Mouse (Mus musculus) E14TG2a.4 (cell line): ENCODE results near the gene Arntl.

ENCODE experiments used
- CTCF ChIP-seq: conservative IDR thresholded peaks from 2 replicates; pipeline ENCODE4 v1.5.1; 2014; ENCODE audit warnings: low read length
- NANOG ChIP-seq: IDR thresholded peaks from 2 replicates; pipeline ENCODE4 v1.6.1; 2014; ENCODE audit warnings: borderline replicate concordance, low read length, mixed read lengths

DNA sequence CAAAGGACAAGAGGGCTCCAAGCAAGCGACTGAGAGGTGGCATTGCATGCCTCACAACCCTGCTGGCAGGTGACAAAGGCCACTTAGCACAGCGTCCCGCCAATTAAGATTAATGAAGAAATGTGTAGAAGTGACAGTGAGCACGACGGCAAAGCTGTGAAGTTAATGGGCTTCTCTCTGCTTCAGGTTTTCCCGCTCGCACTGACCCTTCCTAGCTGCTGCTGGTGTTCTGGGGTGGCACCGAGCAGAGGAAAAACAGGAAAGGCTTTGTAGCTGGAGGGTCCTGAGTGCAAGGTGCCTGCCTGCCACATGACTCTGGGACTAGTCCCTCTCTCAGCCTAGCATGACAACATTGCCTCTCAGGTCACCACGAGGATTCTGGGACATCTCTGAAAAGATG lies 18.7 kb upstream of the Arntl start:
- TF ChIP-seq NANOG (no peak), CTCF (no peak)
